Mouse (Mus musculus): ENCODE measurements around the gene Zfp800. TPM values are rescaled to one million over a fixed set of nuclear protein-coding genes. Genes with fewer than 3 reads are reported as not detected.

Zfp800 gene
- polyA plus RNA-seq, 1 experiment from 2014 or later = 15.4 TPM

- no peak for ATAC-seq (ENCODE audit: low FRiP score, low read depth)
- no peak overlapping the region for H3K9ac ChIP-seq
- peaks cover 21% of the 10 kb centered on the region for H3K36me3 ChIP-seq
- no peak overlapping the region for H3K27ac ChIP-seq
- no peak overlapping the region for H3K4me2 ChIP-seq (replicated peaks)
- H3K4me1 ChIP-seq = no peaks in the 10 kb centered on the region
- H3K27me3 ChIP-seq = no peaks in the 10 kb centered on the region
- no peaks in the 10 kb centered on the region for H3K9me3 ChIP-seq
- H3K4me3 ChIP-seq = no peak overlapping the region
- 90% methylated on average over 7 of the region's 7 CpGs for WGBS
Observed at GRCm38 (mm10) chr6:28232618-28233361, 165.0 kb downstream of the Zfp800 start.

GRCm38 (mm10) chr6:28228085-28228484 lies 169.7 kb downstream of the Zfp800 start:
- Histone ChIP-seq H3K4me3 (no peak overlapping the region), H3K4me2 (replicated peaks) (no peak overlapping the region), H3K27me3 (no peaks in the 10 kb centered on the region), H3K4me1 (no peaks in the 10 kb centered on the region), H3K9me3 (no peaks in the 10 kb centered on the region), H3K27ac (no peak overlapping the region), H3K36me3 (peaks cover 21% of the 10 kb centered on the region), H3K9ac (no peak overlapping the region)
- no peak for ATAC-seq (ENCODE audit: low FRiP score, low read depth)
- 75% methylated on average over 3 of the region's 3 CpGs for WGBS

- Histone ChIP-seq H3K36me3 (no peaks in the 10 kb centered on the region), H3K4me2 (replicated peaks) (no peak overlapping the region), H3K4me3 (no peak overlapping the region), H3K27me3 (no peaks in the 10 kb centered on the region), H3K27ac (no peak overlapping the region), H3K4me1 (no peaks in the 10 kb centered on the region), H3K9me3 (no peaks in the 10 kb centered on the region), H3K9ac (no peak overlapping the region)
- 93% methylated on average over 4 of the region's 4 CpGs for WGBS
- no peak for ATAC-seq (ENCODE audit: low FRiP score, low read depth)
Observed at GRCm38 (mm10) chr6:28221017-28221416, 176.8 kb downstream of the Zfp800 start.

- Histone ChIP-seq H3K27ac (no peak overlapping the region), H3K4me1 (no peaks in the 10 kb centered on the region), H3K36me3 (no peaks in the 10 kb centered on the region), H3K9ac (no peak overlapping the region), H3K27me3 (no peaks in the 10 kb centered on the region), H3K9me3 (no peaks in the 10 kb centered on the region), H3K4me2 (replicated peaks) (no peak overlapping the region), H3K4me3 (no peak overlapping the region)
- no peak for ATAC-seq (ENCODE audit: low FRiP score, low read depth)
- WGBS = 87% methylated on average over 8 of the region's 8 CpGs
Observed at GRCm38 (mm10) chr6:28218386-28218785, 179.4 kb downstream of the Zfp800 start.

GRCm38 (mm10) chr6:28215268-28215954 lies 182.4 kb downstream of the Zfp800 start:
- H3K27me3 ChIP-seq = no peaks in the 10 kb centered on the region
- H3K9me3 ChIP-seq = no peaks in the 10 kb centered on the region
- peak; percentile 91 for ATAC-seq (ENCODE audit: low FRiP score, low read depth)
- WGBS = 0% methylated on average over 69 of the region's 87 CpGs
- H3K4me2 ChIP-seq (replicated peaks) = peak overlapping the region; percentile 77
- no peaks in the 10 kb centered on the region for H3K36me3 ChIP-seq
- peak overlapping the region; percentile 61 for H3K4me3 ChIP-seq
- peak overlapping the region; percentile 78 for H3K9ac ChIP-seq
- H3K4me1 ChIP-seq = no peaks in the 10 kb centered on the region
- no peak overlapping the region for H3K27ac ChIP-seq

- no peaks in the 10 kb centered on the region for H3K36me3 ChIP-seq
- peak overlapping the region; percentile 77 for H3K4me2 ChIP-seq (replicated peaks)
- no peaks in the 10 kb centered on the region for H3K27me3 ChIP-seq
- WGBS = 28% methylated on average over 13 of the region's 13 CpGs
- H3K9me3 ChIP-seq = no peaks in the 10 kb centered on the region
- ATAC-seq (ENCODE audit: low FRiP score, low read depth) = peak; percentile 8; the same call in 1 of the 2 replicates
- H3K4me1 ChIP-seq = no peaks in the 10 kb centered on the region
- no peak overlapping the region for H3K27ac ChIP-seq
- peak overlapping the region; percentile 61 for H3K4me3 ChIP-seq
- H3K9ac ChIP-seq = peak overlapping the region; percentile 78
Observed at GRCm38 (mm10) chr6:28214658-28215267, 183.0 kb downstream of the Zfp800 start.

GRCm38 (mm10) chr6:28203454-28203853 lies 194.4 kb downstream of the Zfp800 start:
- Histone ChIP-seq H3K36me3 (no peaks in the 10 kb centered on the region), H3K4me2 (replicated peaks) (no peak overlapping the region), H3K4me1 (no peaks in the 10 kb centered on the region), H3K27me3 (no peaks in the 10 kb centered on the region), H3K27ac (no peak overlapping the region), H3K9ac (no peak overlapping the region), H3K9me3 (no peaks in the 10 kb centered on the region), H3K4me3 (no peak overlapping the region)
- ATAC-seq (ENCODE audit: low FRiP score, low read depth) = no peak
- 38% methylated on average over 4 of the region's 4 CpGs for WGBS

- Histone ChIP-seq H3K27ac (no peak overlapping the region), H3K4me1 (no peaks in the 10 kb centered on the region), H3K27me3 (no peaks in the 10 kb centered on the region), H3K36me3 (no peaks in the 10 kb centered on the region), H3K4me2 (replicated peaks) (no peak overlapping the region), H3K9ac (no peak overlapping the region), H3K9me3 (no peaks in the 10 kb centered on the region), H3K4me3 (no peak overlapping the region)
- ATAC-seq (ENCODE audit: low FRiP score, low read depth) = no peak
- WGBS = 61% methylated on average over 6 of the region's 6 CpGs
Observed at GRCm38 (mm10) chr6:28202833-28203232, 195.0 kb downstream of the Zfp800 start.

GRCm38 (mm10) chr6:28193901-28194300 lies 203.9 kb downstream of the Zfp800 start:
- Histone ChIP-seq H3K4me1 (no peaks in the 10 kb centered on the region), H3K27ac (no peak overlapping the region), H3K27me3 (no peaks in the 10 kb centered on the region), H3K4me2 (replicated peaks) (no peak overlapping the region), H3K9me3 (no peaks in the 10 kb centered on the region), H3K9ac (no peak overlapping the region), H3K36me3 (no peaks in the 10 kb centered on the region), H3K4me3 (no peak overlapping the region)
- no peak for ATAC-seq (ENCODE audit: low FRiP score, low read depth)
- WGBS = 57% methylated on average over 2 of the region's 2 CpGs

- no peak for ATAC-seq (ENCODE audit: low FRiP score, low read depth)
- no peak overlapping the region for H3K27ac ChIP-seq
- WGBS = 98% methylated on average over 2 of the region's 2 CpGs
Observed at GRCm38 (mm10) chr6:28191935-28192334, 205.9 kb downstream of the Zfp800 start.

More at GRCm38 (mm10) chr6:28191935-28192334, 205.9 kb downstream of the Zfp800 start:
- H3K4me1 ChIP-seq = no peaks in the 10 kb centered on the region
- H3K4me2 ChIP-seq (replicated peaks) = no peak overlapping the region
- no peaks in the 10 kb centered on the region for H3K27me3 ChIP-seq
- H3K9ac ChIP-seq = no peak overlapping the region
- no peak overlapping the region for H3K4me3 ChIP-seq
- no peaks in the 10 kb centered on the region for H3K9me3 ChIP-seq
- no peaks in the 10 kb centered on the region for H3K36me3 ChIP-seq
